Mouse (Mus musculus): ENCODE results near the gene Hcrt.

GRCm38 (mm10) chr11:100721776-100722492, 40.8 kb downstream of the Hcrt start:
- no peak for TF ChIP-seq POLR2A (IDR thresholded peaks at IDR 0.05; ENCODE audit: low read depth, low read length)
- TF ChIP-seq CTCF (IDR thresholded peaks at IDR 0.05; ENCODE audit: borderline replicate concordance, insufficient read depth, low read length): no peak
